Mouse (Mus musculus) right cerebral cortex, adult 2 months (tissue): Measurements from ENCODE around the gene 4933412E24Rik.

Experiments
- DNase-seq, 2 experiments: peaks; one replicate each; pipeline ENCODE4 v3.0.0; 2021 to 2022; ENCODE audit warnings: low spot score in 2 of 2

4933412E24Rik gene

DNA sequence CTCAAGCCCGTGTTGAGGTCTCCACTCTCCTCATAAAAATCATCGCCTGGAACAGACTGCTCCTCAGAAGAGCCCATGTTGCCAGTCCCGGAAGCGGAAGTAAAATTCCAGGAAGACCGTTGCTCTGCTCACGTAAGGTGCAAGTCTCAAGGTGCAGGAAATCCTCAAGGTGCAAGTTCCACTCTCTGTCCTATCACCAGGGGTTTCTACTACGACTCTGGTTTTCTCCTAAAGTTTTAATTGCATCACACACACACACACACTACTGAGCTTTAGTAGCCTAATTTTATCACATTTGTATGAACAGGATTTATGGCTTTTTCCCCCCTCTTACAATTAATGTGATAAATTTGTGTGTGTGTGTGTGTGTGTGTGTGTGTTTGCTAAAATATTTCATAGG is at the start of gene 4933412E24Rik:
Gene 4933412E24Rik, minus strand, starts transcription at position 101 of the 400 bp plus-strand sequence.
- DNase-seq, result no peak

GRCm38 (mm10) chr15:60030728-60031127 is 14.3 kb upstream of the 4933412E24Rik start:
- DNase-seq, result no peak

DNA sequence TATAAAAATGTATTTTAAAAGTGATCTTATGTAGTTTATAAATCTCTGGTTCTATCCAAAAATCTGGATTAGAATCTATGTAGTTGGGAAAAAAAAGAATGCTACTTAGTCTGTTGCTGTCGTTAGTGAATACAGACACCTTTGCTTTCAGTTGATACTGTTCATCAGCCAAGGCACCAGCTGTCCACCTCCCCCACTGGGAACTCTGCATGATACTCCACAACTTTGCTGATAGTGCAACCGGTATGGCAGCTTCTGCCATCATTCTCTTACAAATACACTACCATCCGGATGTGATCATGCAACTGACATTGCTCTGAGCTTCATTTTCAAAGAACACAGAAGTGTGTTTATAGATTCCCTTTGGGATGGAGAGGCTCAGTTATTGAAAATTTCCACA is 4.8 kb upstream of the 4933412E24Rik start:
- DNase-seq, result no peak

GRCm38 (mm10) chr15:60010199-60010598 is 6.2 kb downstream of the 4933412E24Rik start:
- DNase-seq, result no peak

GRCm38 (mm10) chr15:60009610-60010009 is 6.8 kb downstream of the 4933412E24Rik start:
- no peak for DNase-seq

- DNase-seq, result no peak
Measured at GRCm38 (mm10) chr15:59983777-59984176, 32.6 kb downstream of the 4933412E24Rik start.

DNA sequence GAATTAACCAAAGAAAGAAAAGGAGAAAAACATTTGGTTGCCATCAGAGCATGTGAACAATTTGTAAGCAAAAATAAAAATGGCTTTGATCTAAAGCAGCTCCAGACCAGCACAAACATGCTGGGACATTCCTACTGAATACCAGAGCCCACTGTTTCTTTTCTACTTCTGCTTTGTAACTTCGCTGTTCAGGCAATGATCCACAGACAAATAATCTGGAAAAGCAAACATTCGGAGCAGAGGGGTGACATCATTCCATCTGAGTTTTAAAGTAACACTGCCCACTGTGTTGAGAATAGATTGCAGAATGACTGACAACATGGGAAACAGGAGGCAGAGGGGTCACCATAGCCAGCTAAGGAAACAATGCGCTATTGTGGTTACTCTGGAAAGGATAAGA is 41.1 kb downstream of the 4933412E24Rik start:
- DNase-seq, result no peak

DNA sequence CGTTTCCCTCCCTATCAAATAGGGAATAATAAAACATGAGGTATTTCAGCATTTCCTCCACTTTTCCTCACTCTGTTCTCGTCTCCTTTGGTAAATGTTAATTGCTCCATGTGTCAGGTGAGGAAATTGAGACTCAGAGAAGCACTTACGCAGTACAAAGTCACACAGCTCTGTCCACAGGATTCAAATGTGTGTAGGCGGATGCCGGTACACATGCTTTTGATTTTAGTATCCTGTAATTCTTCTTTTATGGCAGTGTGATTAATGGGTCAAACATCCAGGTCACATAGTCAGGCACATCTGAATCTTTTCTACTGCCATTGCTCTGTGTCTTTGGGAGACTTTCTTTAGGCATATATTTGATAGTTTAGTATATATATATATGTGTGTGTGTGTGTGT is 41.8 kb downstream of the 4933412E24Rik start:
- DNase-seq, result no peak

GRCm38 (mm10) chr15:59973651-59974519 is 42.5 kb downstream of the 4933412E24Rik start:
- DNase-seq, result no peak
